Mouse (Mus musculus) liver, embryonic 14.5 days (tissue): Measurements from ENCODE around the gene Tpm3.
"Not testable (repeated sequence)": the region's sequence is repeated elsewhere in the genome, so short reads cannot be mapped to it uniquely, and the experiment has no call there.

Experiments
- CTCF ChIP-seq: IDR thresholded peaks from 2 replicates; pipeline ENCODE4 v1.5.1; 2016; ENCODE audit warnings: antibody characterized with exemption, low read depth, control low read depth
- EP300 ChIP-seq: IDR thresholded peaks from 2 replicates; pipeline ENCODE4 v1.6.1; 2016; ENCODE audit warnings: antibody characterized with exemption, low read depth

DNA sequence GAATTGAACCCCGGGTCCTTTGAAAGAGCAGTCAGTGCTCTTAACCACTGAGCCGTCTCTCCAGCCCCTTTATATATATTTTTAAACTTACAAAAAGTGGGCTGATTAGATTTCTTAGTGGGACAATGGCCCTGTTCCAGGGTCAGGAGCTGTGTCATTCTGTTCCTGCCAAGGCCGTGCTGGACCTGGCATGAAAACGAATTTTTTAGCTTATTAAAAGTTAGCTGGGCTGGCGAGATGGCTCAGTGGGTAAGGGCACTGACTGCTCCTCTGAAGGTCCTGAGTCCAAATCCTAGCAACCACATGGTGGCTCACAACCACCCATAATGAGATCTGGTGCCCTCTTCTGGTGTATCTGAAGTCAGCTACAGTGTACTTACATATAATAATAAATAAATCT is 49.6 kb downstream of the Tpm3 start:
- not testable (repeated sequence) for TF ChIP-seq CTCF, EP300
